Mouse (Mus musculus) lung, adult 2 months (tissue): ENCODE data around the gene Psenen.

Source experiments
- CTCF ChIP-seq: fragments of 200-500 bp; IDR thresholded peaks from 2 replicates; pipeline ENCODE4 v1.5.1; 2011; ENCODE audit warnings: mild to moderate bottlenecking, low read length, control low read depth; ENCODE audit not compliant: insufficient read depth
- POLR2A ChIP-seq: fragments of 200-500 bp; IDR thresholded peaks from 2 replicates; pipeline ENCODE4 v1.6.1; 2011; ENCODE audit warnings: low read depth, mild to moderate bottlenecking, control low read depth, low read length, borderline replicate concordance; ENCODE audit errors: extremely low read depth

- TF ChIP-seq CTCF: no peak
- no peak for TF ChIP-seq POLR2A
Measured at GRCm38 (mm10) chr7:30557901-30558514, 5.4 kb downstream of the Psenen start.
